Comparison of ENCODE assay signal across 17 mouse cellular contexts in the genomic region with DNA sequence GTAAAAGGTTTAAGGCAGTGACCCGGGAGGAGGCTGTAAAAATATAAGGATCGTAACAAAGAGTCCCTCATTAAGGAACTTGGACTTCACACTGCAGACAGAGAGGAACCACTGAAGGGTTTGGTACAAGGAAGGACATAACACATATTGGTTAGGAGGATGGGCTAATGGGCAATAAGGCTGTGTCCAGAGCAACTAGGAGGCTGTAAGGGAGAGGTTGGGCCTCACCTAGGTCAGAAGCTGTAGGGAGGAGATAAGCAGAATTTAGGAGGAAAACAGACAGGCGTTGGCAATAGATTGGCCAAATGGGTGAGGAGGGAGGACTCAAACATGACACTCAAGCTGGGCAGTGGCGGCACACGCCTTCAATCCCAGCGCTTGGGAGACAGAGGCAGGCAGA. TPM values are rescaled to one million over a fixed set of nuclear protein-coding genes. Genes with fewer than 3 reads are reported as not detected.
DNase-seq lines count a peak whose midpoint lies in the region; ATAC-seq lines count a peak whose summit lies in the region.
"Had no signal": no experiment of that assay in that cellular context is flagged by ENCODE, and none has a peak within 500 bp of the region (broad histone marks: within the 10 kb centered on the region; RNA-seq: fewer than 3 reads in every experiment).

No protein-coding gene starts in this region.

- WGBS in heart, embryonic 16.5 days: 88% methylated on average over 6 of the region's 6 CpGs
- 75% methylated on average over 6 of the region's 6 CpGs for WGBS in intestine, embryonic 16.5 days

- no peak for ATAC-seq in heart, embryonic 16.5 days (replicated peaks; ENCODE audit: extremely low read depth, insufficient read depth, low FRiP score)
- peak; percentile 49 for ATAC-seq in intestine, embryonic 16.5 days
- ATAC-seq in megakaryocyte-erythroid progenitor cell, adult 5-6 weeks (replicated peaks; ENCODE audit: low FRiP score, low TSS enrichment, poor library complexity, severe bottlenecking): peak; percentile 42
- ATAC-seq: Patski had no signal

- H3K9ac ChIP-seq in heart, embryonic 16.5 days (ENCODE audit: low read length): peak overlapping the region; percentile 62; the same call in 1 of the 2 replicates
- no peak overlapping the region for H3K9ac ChIP-seq in intestine, embryonic 16.5 days (ENCODE audit: low read depth, low read length)
- H3K9ac ChIP-seq: embryonic facial prominence, embryonic 12.5 days; forebrain, postnatal 0 days; lung, embryonic 15.5 days; neural tube, embryonic 12.5 days had no signal

- no peaks in the 10 kb centered on the region for H3K9me3 ChIP-seq in heart, embryonic 16.5 days (replicated peaks; ENCODE audit: control insufficient read depth, low read length)
- no peaks in the 10 kb centered on the region for H3K9me3 ChIP-seq in intestine, embryonic 16.5 days (ENCODE audit: control insufficient read depth, low read length)
- H3K9me3 ChIP-seq: embryonic facial prominence, embryonic 12.5 days; lung, embryonic 15.5 days; neural tube, embryonic 12.5 days had no signal

- no peaks in the 10 kb centered on the region for H3K27me3 ChIP-seq in heart, embryonic 16.5 days (ENCODE audit: control insufficient read depth, insufficient read depth, low read length)
- no peaks in the 10 kb centered on the region for H3K27me3 ChIP-seq in intestine, embryonic 16.5 days (replicated peaks; ENCODE audit: control insufficient read depth, insufficient read depth, low read length)
- H3K27me3 ChIP-seq: lung, embryonic 15.5 days; neural tube, embryonic 12.5 days; Patski had no signal

- H3K4me3 ChIP-seq in heart, embryonic 16.5 days (ENCODE audit: low read length): no peak overlapping the region
- no peak overlapping the region for H3K4me3 ChIP-seq in intestine, embryonic 16.5 days (ENCODE audit: low read length)

- no peak for DNase-seq in heart, adult 8-10 months (ENCODE audit: low spot score)
- DNase-seq in c-Kit-negative CD71-positive TER-119-positive erythroid progenitor cells, embryonic 14.5 days (ENCODE audit: low read depth, low spot score): peak; percentile 81
- no peak for DNase-seq in gastrocnemius, postnatal 25 days
- no peak for DNase-seq in layer of hippocampus, postnatal 10 days (ENCODE audit: low spot score in 2 of 2)
- DNase-seq: adrenal gland, postnatal 25 days; cerebellum, adult 18-20 months; forebrain, postnatal 0 days; kidney, postnatal 4 days; thymus, postnatal 14 days had no signal

- peaks cover 8% of the 10 kb centered on the region for H3K4me1 ChIP-seq in heart, embryonic 16.5 days (ENCODE audit: control insufficient read depth, insufficient read depth, low read length)
- H3K4me1 ChIP-seq in intestine, embryonic 16.5 days (ENCODE audit: control insufficient read depth, insufficient read depth, low read length): peaks cover 12% of the 10 kb centered on the region

- no peak overlapping the region for H3K27ac ChIP-seq in heart, embryonic 16.5 days (ENCODE audit: low read length)
- H3K27ac ChIP-seq in intestine, embryonic 16.5 days (ENCODE audit: low read length): peak overlapping the region; percentile 73
- H3K27ac ChIP-seq: embryonic facial prominence, embryonic 12.5 days; lung, embryonic 15.5 days; neural tube, embryonic 12.5 days had no signal

- no peaks in the 10 kb centered on the region for H3K36me3 ChIP-seq in heart, embryonic 16.5 days (ENCODE audit: control insufficient read depth, insufficient read depth)
- H3K36me3 ChIP-seq in intestine, embryonic 16.5 days (ENCODE audit: control insufficient read depth, insufficient read depth, low read length): peaks cover 3% of the 10 kb centered on the region; the same call in 1 of the 2 replicates
- H3K36me3 ChIP-seq: lung, embryonic 15.5 days had no signal

- H3K4me2 ChIP-seq in heart, embryonic 16.5 days (ENCODE audit: low read depth, low read length): no peak overlapping the region
- no peak overlapping the region for H3K4me2 ChIP-seq in intestine, embryonic 16.5 days (ENCODE audit: low read depth, low read length)

RNA-seq across cellular contexts. Expression of a gene that starts 1.1 kb away (rescaled TPM):
- polyA plus RNA-seq in heart, embryonic 16.5 days (2015; fragmentation: Nextera tagmentation; extraction: Ambion mirVana): 48.7 and 60.5 TPM in 2 replicates
- total RNA-seq in heart, adult 8-10 months (2022): 10 to 100 TPM; 20.4 to 25.7 (median 22.7) TPM
- polyA plus RNA-seq in intestine, embryonic 16.5 days (2015; fragmentation: Nextera tagmentation; extraction: Ambion mirVana): 68.1 and 70.1 TPM in 2 replicates
- 31.9 and 56.8 TPM in 2 replicates for total RNA-seq in megakaryocyte-erythroid progenitor cell, adult 5-6 weeks (2014; fragmentation: Nextera tagmentation)
- total RNA-seq in megakaryocyte-erythroid progenitor cell, adult 5-6 weeks (2017): 18.3 and 54.6 TPM in 2 replicates
- 10 to 100 TPM; 22.3 to 23.0 TPM for total RNA-seq in gastrocnemius, postnatal 25 days (2021)
- total RNA-seq in layer of hippocampus, postnatal 10 days (2021): 10 to 100 TPM; 53.4 to 59.6 TPM

RNA-seq across cellular contexts. Expression of a gene that starts 10.5 kb away (rescaled TPM):
- 1.0 and 5.6 TPM in 2 replicates for polyA plus RNA-seq in heart, embryonic 16.5 days (2015; fragmentation: Nextera tagmentation; extraction: Ambion mirVana)
- total RNA-seq in heart, adult 8-10 months (2022): 1 to 10 TPM; 1.1 to 1.7 (median 1.5) TPM
- polyA plus RNA-seq in intestine, embryonic 16.5 days (2015; fragmentation: Nextera tagmentation; extraction: Ambion mirVana): 116 and 121 TPM in 2 replicates
- not detected in 2 replicates for total RNA-seq in megakaryocyte-erythroid progenitor cell, adult 5-6 weeks (2014; fragmentation: Nextera tagmentation)
- not detected in 2 replicates for total RNA-seq in megakaryocyte-erythroid progenitor cell, adult 5-6 weeks (2017)
- not detected for total RNA-seq in gastrocnemius, postnatal 25 days (2021)
- not detected for total RNA-seq in layer of hippocampus, postnatal 10 days (2021)
- total RNA-seq: forebrain, postnatal 0 days; left cerebral cortex, postnatal 10 days had no signal

RNA-seq across cellular contexts. Expression of a gene that starts 26.4 kb away (rescaled TPM):
- polyA plus RNA-seq in heart, embryonic 16.5 days (2015; fragmentation: Nextera tagmentation; extraction: Ambion mirVana): 45.8 and 48.9 TPM in 2 replicates
- 10 to 100 TPM; 14.9 to 16.6 (median 16.1) TPM for total RNA-seq in heart, adult 8-10 months (2022)
- 125 and 141 TPM in 2 replicates for polyA plus RNA-seq in intestine, embryonic 16.5 days (2015; fragmentation: Nextera tagmentation; extraction: Ambion mirVana)
- total RNA-seq in megakaryocyte-erythroid progenitor cell, adult 5-6 weeks (2014; fragmentation: Nextera tagmentation): 13.7 and 18.5 TPM in 2 replicates
- total RNA-seq in megakaryocyte-erythroid progenitor cell, adult 5-6 weeks (2017): 25.9 and 29.0 TPM in 2 replicates
- 1 to 10 TPM; 7.0 to 8.3 TPM for total RNA-seq in gastrocnemius, postnatal 25 days (2021)
- 10 to 100 TPM; 28.0 to 28.8 TPM for total RNA-seq in layer of hippocampus, postnatal 10 days (2021)
